Comparison of ENCODE assay signal across 9 mouse cellular contexts in the genomic region with DNA sequence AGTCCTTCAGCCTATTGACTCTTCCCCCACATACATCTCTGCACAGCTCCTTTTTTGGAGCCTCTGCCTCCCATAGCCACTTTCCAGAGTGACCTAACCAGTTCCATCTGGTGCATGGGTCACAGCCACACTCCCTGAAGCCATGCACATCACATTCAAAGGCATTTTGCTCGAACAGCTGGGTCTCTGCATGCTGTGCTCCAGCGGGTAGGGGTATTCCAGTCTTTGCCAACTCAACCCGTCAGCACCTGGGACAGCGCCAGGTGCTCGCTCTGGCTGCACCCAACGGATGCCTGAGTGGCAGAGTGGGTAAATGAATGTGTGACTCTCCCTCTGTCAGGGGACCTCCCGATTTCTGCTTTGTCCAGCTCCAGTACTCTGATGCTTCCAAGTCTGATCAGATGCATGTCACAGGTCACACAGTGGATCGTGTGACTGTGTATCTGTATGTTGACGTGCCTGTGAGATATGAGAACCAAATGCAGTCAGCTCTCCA.
DNase-seq lines count a peak whose midpoint lies in the region; ATAC-seq lines count a peak whose summit lies in the region.
"Had no signal": no experiment of that assay in that cellular context is flagged by ENCODE, and none has a peak within 500 bp of the region (broad histone marks: within the 10 kb centered on the region; RNA-seq: fewer than 3 reads in every experiment).

No protein-coding gene starts in this region.

- no peak overlapping the region for H3K4me2 ChIP-seq in midbrain, embryonic 11.5 days
- H3K4me2 ChIP-seq in midbrain, embryonic 16.5 days (ENCODE audit: low read length), result no peak overlapping the region
- H3K4me2 ChIP-seq in hindbrain, embryonic 14.5 days (replicated peaks), result no peak overlapping the region
- H3K4me2 ChIP-seq: neural tube, embryonic 12.5 days had no signal

- no peaks in the 10 kb centered on the region for H3K9me3 ChIP-seq in midbrain, embryonic 11.5 days (ENCODE audit: control insufficient read depth, low read length)
- H3K9me3 ChIP-seq in midbrain, embryonic 16.5 days (replicated peaks; ENCODE audit: control insufficient read depth, low read length, poor library complexity, severe bottlenecking), result no peaks in the 10 kb centered on the region
- H3K9me3 ChIP-seq in hindbrain, embryonic 14.5 days (ENCODE audit: control insufficient read depth, low read length), result no peaks in the 10 kb centered on the region
- H3K9me3 ChIP-seq: neural tube, embryonic 12.5 days had no signal

- ATAC-seq in cerebellum, adult (ENCODE audit: insufficient number of reproducible peaks, low FRiP score, low TSS enrichment), result no peak
- ATAC-seq in midbrain, embryonic 11.5 days (ENCODE audit: low FRiP score), result no peak
- no peak for ATAC-seq in midbrain, embryonic 16.5 days
- ATAC-seq in hindbrain, embryonic 14.5 days (ENCODE audit: low FRiP score), result no peak

- DNase-seq in cerebellum, adult 11-12 months, result peak; percentile 64
- peak; percentile 91 for DNase-seq in midbrain, embryonic 11.5 days (ENCODE audit: low spot score, missing footprints)
- DNase-seq in hindbrain, embryonic 14.5 days (ENCODE audit: low spot score), result peak; percentile 64
- peak; percentile 60 for DNase-seq in retina, embryonic 14.5 days (ENCODE audit: low spot score)
- DNase-seq in right cerebral cortex, postnatal 25 days, result no peak
- no peak for DNase-seq in ovary, postnatal 14 days (ENCODE audit: low spot score)

- H3K4me1 ChIP-seq in midbrain, embryonic 11.5 days (ENCODE audit: control insufficient read depth, insufficient read depth, low read length), result no peaks in the 10 kb centered on the region
- peaks cover 10% of the 10 kb centered on the region; the same call in 1 of the 2 replicates for H3K4me1 ChIP-seq in midbrain, embryonic 16.5 days (ENCODE audit: control insufficient read depth, insufficient read depth, low read length)
- H3K4me1 ChIP-seq in hindbrain, embryonic 14.5 days (replicated peaks; ENCODE audit: control insufficient read depth, insufficient read depth, low read length), result peaks cover 16% of the 10 kb centered on the region

- 17% methylated on average over 9 of the region's 9 CpGs for WGBS in midbrain, embryonic 11.5 days
- 17% methylated on average over 9 of the region's 9 CpGs for WGBS in midbrain, embryonic 16.5 days
- WGBS in hindbrain, embryonic 14.5 days, result 17% methylated on average over 9 of the region's 9 CpGs

- H3K27ac ChIP-seq in midbrain, embryonic 11.5 days (ENCODE audit: low read depth, low read length), result no peak overlapping the region
- no peak overlapping the region for H3K27ac ChIP-seq in midbrain, embryonic 16.5 days (ENCODE audit: low read length)
- peak overlapping the region; percentile 36; the same call in 1 of the 2 replicates for H3K27ac ChIP-seq in hindbrain, embryonic 14.5 days
- H3K27ac ChIP-seq: neural tube, embryonic 12.5 days had no signal

- H3K4me3 ChIP-seq in midbrain, embryonic 11.5 days (ENCODE audit: low read depth, low read length), result no peak overlapping the region
- no peak overlapping the region for H3K4me3 ChIP-seq in midbrain, embryonic 16.5 days (ENCODE audit: low read depth, low read length)
- H3K4me3 ChIP-seq in hindbrain, embryonic 14.5 days (replicated peaks; ENCODE audit: low read length), result no peak overlapping the region
- H3K4me3 ChIP-seq: neural tube, embryonic 12.5 days had no signal

- no peak overlapping the region for H3K9ac ChIP-seq in midbrain, embryonic 11.5 days (ENCODE audit: low read length)
- H3K9ac ChIP-seq in midbrain, embryonic 16.5 days (ENCODE audit: low read depth, low read length), result no peak overlapping the region
- H3K9ac ChIP-seq in hindbrain, embryonic 14.5 days, result no peak overlapping the region
- H3K9ac ChIP-seq: neural tube, embryonic 12.5 days had no signal

- H3K36me3 ChIP-seq in midbrain, embryonic 11.5 days (ENCODE audit: control insufficient read depth, insufficient read depth, low read length), result no peaks in the 10 kb centered on the region
- no peaks in the 10 kb centered on the region for H3K36me3 ChIP-seq in midbrain, embryonic 16.5 days (ENCODE audit: control insufficient read depth, insufficient read depth, low read length)
- 0 out of 2 replicates have a peak, but pooled peaks cover 4% of the 10 kb centered on the region for H3K36me3 ChIP-seq in hindbrain, embryonic 14.5 days (replicated peaks; ENCODE audit: control insufficient read depth, insufficient read depth)
- H3K36me3 ChIP-seq: neural tube, embryonic 12.5 days had no signal

- H3K27me3 ChIP-seq in midbrain, embryonic 11.5 days (ENCODE audit: control insufficient read depth, insufficient read depth, low read length), result no peaks in the 10 kb centered on the region
- peaks cover 3% of the 10 kb centered on the region; the same call in 1 of the 2 replicates for H3K27me3 ChIP-seq in midbrain, embryonic 16.5 days (ENCODE audit: control insufficient read depth, insufficient read depth, low read depth, low read length)
- H3K27me3 ChIP-seq in hindbrain, embryonic 14.5 days (ENCODE audit: control insufficient read depth, insufficient read depth, low read length), result peaks cover 11% of the 10 kb centered on the region; the same call in 1 of the 2 replicates

Comparison
In these comparisons a context has a peak if more than half of its experiments do, and no peak if none do; other contexts are left out.
1. DNase-seq: peak in cerebellum, adult 11-12 months (single experiment), midbrain, embryonic 11.5 days (single experiment), hindbrain, embryonic 14.5 days (single experiment) and retina, embryonic 14.5 days (single experiment); none in right cerebral cortex, postnatal 25 days (single experiment) and ovary, postnatal 14 days (single experiment).